ENCODE assay signal across 8 mouse cellular contexts in genomic region chr19:57275166-57275953, GRCm38 (mm10). TPM values are rescaled to one million over a fixed set of nuclear protein-coding genes. Genes with fewer than 3 reads are reported as not detected.
DNase-seq lines count a peak whose midpoint lies in the region; ATAC-seq and TF ChIP-seq lines count a peak whose summit lies in the region.

No protein-coding gene starts in this region.

- no peak overlapping the region for H3K9ac ChIP-seq in heart, embryonic 11.5 days (ENCODE audit: low read depth, low read length)
- H3K9ac ChIP-seq in intestine, postnatal 0 days (ENCODE audit: low read depth, low read length): no peak overlapping the region
- H3K9ac ChIP-seq in liver, embryonic 16.5 days (ENCODE audit: low read depth, low read length): no peak overlapping the region

- peaks cover 36% of the 10 kb centered on the region for H3K4me1 ChIP-seq in heart, embryonic 11.5 days (ENCODE audit: control insufficient read depth, insufficient read depth, low read length)
- peaks cover 43% of the 10 kb centered on the region for H3K4me1 ChIP-seq in embryonic facial prominence, embryonic 10.5 days
- 0 out of 2 replicates have a peak, but pooled peaks cover 10% of the 10 kb centered on the region for H3K4me1 ChIP-seq in intestine, postnatal 0 days (replicated peaks; ENCODE audit: control insufficient read depth, insufficient read depth, low read length)
- peaks cover 7% of the 10 kb centered on the region for H3K4me1 ChIP-seq in liver, embryonic 16.5 days (ENCODE audit: control insufficient read depth, low read depth, low read length)
- no peaks in the 10 kb centered on the region for H3K4me1 ChIP-seq in thymus, adult 2 months (replicated peaks; ENCODE audit: control insufficient read depth, insufficient read depth, low read length)

- no peak for TF ChIP-seq POLR2A in thymus, adult 2 months (IDR thresholded peaks at IDR 0.05; ENCODE audit: control insufficient read depth, extremely low read depth, insufficient read depth, low read length, poor library complexity)

- H3K36me3 ChIP-seq in heart, embryonic 11.5 days (ENCODE audit: control insufficient read depth, insufficient read depth, low read length): no peaks in the 10 kb centered on the region
- H3K36me3 ChIP-seq in embryonic facial prominence, embryonic 10.5 days (replicated peaks): no peaks in the 10 kb centered on the region
- H3K36me3 ChIP-seq in intestine, postnatal 0 days (ENCODE audit: control insufficient read depth, insufficient read depth): no peaks in the 10 kb centered on the region
- no peaks in the 10 kb centered on the region for H3K36me3 ChIP-seq in liver, embryonic 16.5 days (ENCODE audit: control insufficient read depth, insufficient read depth)
- no peaks in the 10 kb centered on the region for H3K36me3 ChIP-seq in thymus, adult 2 months (ENCODE audit: control insufficient read depth, insufficient read depth, low read length)

- WGBS in heart, embryonic 11.5 days (ENCODE audit: insufficient replicate concordance): 61% methylated on average over 15 of the region's 15 CpGs
- WGBS in embryonic facial prominence, embryonic 10.5 days: 57% methylated on average over 15 of the region's 15 CpGs
- 16% methylated on average over 15 of the region's 15 CpGs for WGBS in intestine, postnatal 0 days
- WGBS in liver, embryonic 16.5 days (ENCODE audit: insufficient replicate concordance): 52% methylated on average over 15 of the region's 15 CpGs
- 86% methylated on average over 15 of the region's 15 CpGs for WGBS in thymus, adult 2 months

- DNase-seq in heart, postnatal 36 days: no peak
- DNase-seq in embryonic facial prominence, embryonic 10.5 days (ENCODE audit: low spot score): no peak
- no peak for DNase-seq in thymus, adult 2 months
- DNase-seq in gastrocnemius, postnatal 36 days: no peak
- no peak for DNase-seq in spleen, postnatal 36 days (ENCODE audit: low spot score in 2 of 2)

- ATAC-seq in heart, embryonic 11.5 days (replicated peaks; ENCODE audit: insufficient number of reproducible peaks, low FRiP score, low TSS enrichment): no peak
- peak; percentile 47 for ATAC-seq in intestine, postnatal 0 days
- peak; percentile 67 for ATAC-seq in liver, embryonic 16.5 days (ENCODE audit: low read depth)

- no peak overlapping the region for H3K27ac ChIP-seq in heart, embryonic 11.5 days (ENCODE audit: low read depth, low read length)
- H3K27ac ChIP-seq in embryonic facial prominence, embryonic 10.5 days (replicated peaks): no peak overlapping the region
- peak overlapping the region; percentile 83 for H3K27ac ChIP-seq in intestine, postnatal 0 days (ENCODE audit: low read depth, low read length)
- H3K27ac ChIP-seq in liver, embryonic 16.5 days (ENCODE audit: low read length): peak overlapping the region; percentile 77
- no peak overlapping the region for H3K27ac ChIP-seq in thymus, adult 2 months (ENCODE audit: control insufficient read depth, insufficient read depth, low read length)

- no peak for TF ChIP-seq CTCF in intestine, postnatal 0 days (IDR thresholded peaks at IDR 0.05; ENCODE audit: low read depth)
- TF ChIP-seq CTCF in thymus, adult 2 months (IDR thresholded peaks at IDR 0.05; ENCODE audit: borderline replicate concordance, control insufficient read depth, extremely low read depth, insufficient read depth, low read length, poor library complexity): no peak

- no peak overlapping the region for H3K4me3 ChIP-seq in heart, embryonic 11.5 days (ENCODE audit: low read depth, low read length)
- H3K4me3 ChIP-seq in embryonic facial prominence, embryonic 10.5 days: peak overlapping the region; percentile 23; the same call in 1 of the 2 replicates
- peak overlapping the region; percentile 26 for H3K4me3 ChIP-seq in intestine, postnatal 0 days (ENCODE audit: low read depth, low read length)
- H3K4me3 ChIP-seq in liver, embryonic 16.5 days (ENCODE audit: low read depth, low read length): no peak overlapping the region
- no peak overlapping the region for H3K4me3 ChIP-seq in thymus, adult 2 months (ENCODE audit: control insufficient read depth, insufficient read depth, low read length)

- H3K9me3 ChIP-seq in heart, embryonic 11.5 days (replicated peaks; ENCODE audit: control insufficient read depth, low read length): no peaks in the 10 kb centered on the region
- no peaks in the 10 kb centered on the region for H3K9me3 ChIP-seq in embryonic facial prominence, embryonic 10.5 days
- H3K9me3 ChIP-seq in intestine, postnatal 0 days (ENCODE audit: control insufficient read depth): no peaks in the 10 kb centered on the region
- no peaks in the 10 kb centered on the region for H3K9me3 ChIP-seq in liver, embryonic 16.5 days (replicated peaks; ENCODE audit: control insufficient read depth, low read length)

- intact Hi-C loops in heart, postnatal 36 days (cut with DNase I): no loop called here
- intact Hi-C loops in gastrocnemius, postnatal 36 days (cut with DNase I): no loop called here

- peak overlapping the region; percentile 27 for H3K4me2 ChIP-seq in heart, embryonic 11.5 days
- H3K4me2 ChIP-seq in intestine, postnatal 0 days (replicated peaks; ENCODE audit: low read depth): peak overlapping the region; percentile 63
- peak overlapping the region; percentile 33; the same call in 1 of the 2 replicates for H3K4me2 ChIP-seq in liver, embryonic 16.5 days (ENCODE audit: low read depth, low read length)

- H3K27me3 ChIP-seq in heart, embryonic 11.5 days (ENCODE audit: control insufficient read depth, insufficient read depth, low read length): no peaks in the 10 kb centered on the region
- peaks cover 23% of the 10 kb centered on the region for H3K27me3 ChIP-seq in embryonic facial prominence, embryonic 10.5 days (replicated peaks; ENCODE audit: low read depth, poor library complexity, severe bottlenecking)
- no peaks in the 10 kb centered on the region for H3K27me3 ChIP-seq in intestine, postnatal 0 days (replicated peaks; ENCODE audit: control insufficient read depth, insufficient read depth, low read length)
- H3K27me3 ChIP-seq in liver, embryonic 16.5 days (ENCODE audit: control insufficient read depth, insufficient read depth, low read depth, low read length): no peaks in the 10 kb centered on the region
- H3K27me3 ChIP-seq in thymus, adult 2 months (ENCODE audit: control insufficient read depth, insufficient read depth, low read length): no peaks in the 10 kb centered on the region

RNA-seq across cellular contexts. Expression of gene Ablim1, which starts 39.4 kb away (rescaled TPM):
- polyA plus RNA-seq in heart, embryonic 11.5 days (2014; fragmentation: Nextera tagmentation; extraction: Ambion mirVana): 45.8 and 52.1 TPM in 2 replicates
- 100 to 1,000 TPM; 423 to 468 TPM for total RNA-seq in heart, postnatal 36 days (2021)
- 17.7 and 22.4 TPM in 2 replicates for polyA plus RNA-seq in embryonic facial prominence, embryonic 10.5 days (2016; fragmentation: Nextera tagmentation; extraction: Ambion mirVana)
- 24.4 and 28.7 TPM in 2 replicates for polyA plus RNA-seq in intestine, postnatal 0 days (2015; fragmentation: Nextera tagmentation; extraction: Ambion mirVana)
- 9.0 and 12.4 TPM in 2 replicates for polyA plus RNA-seq in liver, embryonic 16.5 days (2015; fragmentation: Nextera tagmentation; extraction: Ambion mirVana)
- polyA plus RNA-seq in thymus, adult 2 months (2012; rRNA removed): 216 and 231 TPM in 2 replicates
- 10 to 100 TPM; 36.3 to 52.0 TPM for total RNA-seq in gastrocnemius, postnatal 36 days (2021)

Comparison
In these comparisons a context has a peak if more than half of its experiments do, and no peak if none do; other contexts are left out.
1. H3K27ac ChIP-seq: peak in intestine, postnatal 0 days (single experiment) and liver, embryonic 16.5 days (single experiment); none in heart, embryonic 11.5 days (single experiment), embryonic facial prominence, embryonic 10.5 days (single experiment) and thymus, adult 2 months (single experiment).
2. H3K4me3 ChIP-seq: peak in embryonic facial prominence, embryonic 10.5 days (single experiment) and intestine, postnatal 0 days (single experiment); none in heart, embryonic 11.5 days (single experiment), liver, embryonic 16.5 days (single experiment) and thymus, adult 2 months (single experiment).
3. Peak in every context shown above with its lines, with median percentiles within 50 percentile points of each other: H3K4me2 ChIP-seq.